Mouse (Mus musculus): ENCODE results near the gene Krtap13-1. TPM values are rescaled to one million over a fixed set of nuclear protein-coding genes. Genes with fewer than 3 reads are reported as not detected.
"Not testable (repeated sequence)": the region's sequence is repeated elsewhere in the genome, so short reads cannot be mapped to it uniquely, and the experiment has no call there.

Gene Krtap13-1
- total RNA-seq (2021) = not detected

DNA sequence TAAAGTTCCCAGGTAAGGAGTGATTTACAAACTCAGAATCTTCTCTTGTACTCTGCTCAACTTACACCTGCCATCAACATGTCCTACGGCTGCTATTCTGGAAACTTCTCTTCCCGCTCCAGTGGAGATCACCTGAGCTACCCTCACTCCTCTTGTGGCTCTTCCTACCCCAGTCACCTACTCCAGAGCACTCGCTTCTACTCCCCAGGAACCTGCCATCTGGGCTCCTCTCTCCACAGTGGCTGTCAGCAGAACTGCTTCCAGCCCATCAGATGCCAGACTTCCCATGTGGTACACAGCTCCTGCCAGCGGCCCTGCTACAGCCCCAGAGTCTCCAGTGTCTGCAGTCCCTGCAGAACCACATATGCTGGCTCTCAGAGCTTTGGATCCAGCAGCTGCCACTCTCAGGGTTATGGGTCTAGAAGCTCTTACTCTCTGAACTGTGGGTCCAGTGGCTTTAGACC is at the start of gene Krtap13-1:
Gene Krtap13-1 (plus strand): TSS at position 51 of the 464 bp plus-strand sequence.
- DNase-seq (ENCODE audit: low spot score in 2 of 2) = no peak
- intact Hi-C loops (cut with DNase I) = no loop called here

DNA sequence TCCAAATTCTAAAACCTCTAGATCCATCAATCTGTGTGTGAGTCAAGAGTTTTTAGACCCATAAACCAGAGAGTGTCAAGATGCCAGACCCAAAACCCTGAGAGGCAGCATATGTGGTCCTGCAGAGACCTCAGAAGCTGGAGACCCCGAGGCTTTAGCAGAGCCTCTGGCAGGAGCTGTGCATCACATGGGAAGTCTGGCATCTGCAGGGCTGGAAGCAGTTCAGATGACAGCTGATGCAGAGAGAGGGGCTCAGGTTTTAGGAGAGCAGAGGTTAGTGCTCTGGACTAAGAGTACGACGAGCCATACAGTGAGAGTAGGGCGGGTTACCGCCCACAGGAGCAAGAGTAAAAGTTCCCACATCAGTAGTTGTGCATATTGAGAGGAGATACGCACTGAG is 49.6 kb upstream of the Krtap13-1 start:
- intact Hi-C loops (cut with DNase I) = no loop called here
- DNase-seq (ENCODE audit: low spot score in 2 of 2) = no peak

DNA sequence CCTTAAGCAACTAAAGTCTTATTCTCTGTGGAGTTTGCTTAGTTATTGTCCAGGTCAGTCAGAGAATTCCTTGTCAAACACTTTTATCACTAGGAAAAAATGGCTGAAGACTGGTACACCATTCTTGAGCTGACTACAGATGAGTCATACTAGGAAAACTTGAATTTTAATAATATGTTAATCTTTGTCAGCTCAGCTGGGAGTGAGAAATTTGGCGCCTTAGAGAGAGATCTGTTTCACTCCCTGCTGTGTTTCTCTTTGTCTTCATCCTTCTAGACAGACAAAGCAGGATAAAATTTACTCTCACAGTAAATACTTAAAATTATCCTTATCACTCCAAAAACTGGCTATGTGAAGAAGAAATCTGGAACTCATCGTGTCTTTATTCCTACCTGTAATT is 47.4 kb upstream of the Krtap13-1 start:
- intact Hi-C loops (cut with DNase I) = no loop called here
- DNase-seq (ENCODE audit: low spot score in 2 of 2) = peak in 1 of 2 experiments; percentile 41

DNA sequence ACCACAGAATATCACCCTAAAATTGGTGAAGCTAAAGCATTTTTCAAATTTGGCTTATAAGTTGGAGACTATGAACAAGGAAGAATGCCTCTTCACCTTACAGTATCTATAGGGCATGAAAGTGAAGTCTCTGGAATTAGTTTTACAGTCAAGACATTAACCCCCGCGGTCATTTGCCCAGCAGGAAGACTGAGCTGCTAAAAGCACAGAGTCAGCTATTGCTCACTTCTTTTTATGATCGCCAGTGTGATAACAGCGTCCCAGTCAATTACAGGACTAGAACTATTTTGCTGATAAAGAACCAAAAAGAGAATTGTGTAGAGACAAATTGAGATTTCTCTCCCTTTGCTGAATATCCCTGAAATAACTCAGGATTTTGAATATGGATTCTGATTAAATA is 32.4 kb upstream of the Krtap13-1 start:
- no peak for DNase-seq (ENCODE audit: low spot score in 2 of 2)
- intact Hi-C loops (cut with DNase I) = no loop called here

DNA sequence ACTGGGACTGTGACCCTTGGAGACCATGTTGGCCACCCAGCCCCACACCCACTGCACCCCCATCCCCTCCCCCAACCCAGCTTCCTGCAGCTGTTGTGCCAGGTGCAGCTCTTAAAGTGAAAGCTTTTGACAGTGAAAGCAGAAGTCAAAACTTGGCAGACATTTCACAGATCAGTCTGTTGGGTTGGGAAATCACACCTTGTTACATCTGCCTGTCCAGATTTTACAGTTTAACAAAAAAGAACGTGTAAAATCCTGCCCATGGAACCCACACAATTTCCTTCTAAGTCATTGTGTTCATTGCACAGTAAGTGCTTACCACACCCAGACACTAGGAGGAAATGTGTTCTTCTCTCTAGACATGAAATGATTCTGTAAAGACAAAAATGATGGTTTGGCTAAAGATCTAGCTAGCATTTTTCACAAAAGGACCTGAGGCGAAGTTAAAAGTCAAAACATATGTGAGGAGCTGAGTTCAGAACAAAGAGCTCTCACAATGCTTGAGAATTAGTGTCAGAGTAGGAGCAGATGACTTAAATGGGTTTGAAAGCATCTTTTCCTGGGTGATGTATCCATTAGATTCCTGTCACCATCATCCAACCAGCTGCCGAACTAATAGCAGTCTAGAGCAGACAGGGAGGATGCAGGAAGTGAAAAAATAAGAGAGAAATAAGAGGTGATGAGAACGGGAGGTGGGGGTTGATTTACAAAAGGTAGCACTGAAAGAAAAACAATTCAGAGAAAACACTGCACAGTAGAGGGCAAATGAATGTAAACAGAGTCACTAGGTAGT is 27.4 kb upstream of the Krtap13-1 start:
- peak in 1 of 2 experiments; percentile 4 for DNase-seq (ENCODE audit: low spot score in 2 of 2)
- intact Hi-C loops (cut with DNase I) = no loop called here

DNA sequence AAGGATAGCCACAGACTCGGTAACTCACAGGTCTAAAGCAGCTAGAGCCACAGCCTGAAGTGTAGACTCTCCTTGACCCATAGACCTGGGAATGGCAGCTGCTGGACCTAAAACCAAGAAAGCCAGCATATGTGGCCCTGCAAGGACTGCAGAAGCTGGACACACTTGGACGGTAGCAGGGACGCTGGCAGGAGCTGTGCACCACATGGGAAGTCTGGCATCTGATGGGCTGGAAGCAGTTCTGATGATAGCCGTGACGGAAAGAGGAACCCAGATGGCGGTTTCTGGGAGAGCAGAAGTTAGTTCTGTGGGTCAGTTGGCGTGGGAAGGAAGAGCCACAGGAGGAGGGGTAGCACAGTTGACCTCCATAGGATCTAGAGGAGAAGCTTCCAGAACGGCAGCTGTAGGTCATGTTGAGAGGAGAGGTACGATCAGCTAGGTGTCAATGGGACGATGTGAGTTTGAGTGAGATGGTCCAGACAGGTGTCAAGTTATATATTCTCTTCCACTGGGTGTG is 21.1 kb upstream of the Krtap13-1 start, which contains the start of gene 2310061N02Rik:
Gene 2310061N02Rik (minus strand): TSS at position 467 of the 517 bp plus-strand sequence.
- no peak for DNase-seq (ENCODE audit: low spot score in 2 of 2)
- intact Hi-C loops (cut with DNase I) = no loop called here

DNA sequence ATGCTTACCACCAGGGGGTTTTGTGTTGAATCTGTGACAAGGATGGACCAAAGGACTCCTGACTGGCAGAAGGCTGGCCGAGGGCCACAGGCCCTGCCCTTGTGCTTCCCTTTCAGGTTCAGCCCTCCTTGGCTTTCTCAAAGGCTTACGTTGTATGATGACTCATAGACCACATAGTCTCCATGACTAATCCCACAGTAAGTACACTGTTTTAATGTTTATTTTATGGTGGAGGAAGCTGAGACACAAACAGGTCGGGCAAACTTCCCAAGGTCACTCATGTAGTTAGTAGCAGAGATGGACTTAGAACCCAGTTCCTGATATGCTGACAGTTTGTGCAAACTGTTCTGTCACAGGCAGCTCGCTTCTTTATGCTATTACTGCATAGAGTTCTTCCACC is 17.9 kb upstream of the Krtap13-1 start:
- DNase-seq (ENCODE audit: low spot score in 2 of 2) = no peak
- intact Hi-C loops (cut with DNase I) = no loop called here

DNA sequence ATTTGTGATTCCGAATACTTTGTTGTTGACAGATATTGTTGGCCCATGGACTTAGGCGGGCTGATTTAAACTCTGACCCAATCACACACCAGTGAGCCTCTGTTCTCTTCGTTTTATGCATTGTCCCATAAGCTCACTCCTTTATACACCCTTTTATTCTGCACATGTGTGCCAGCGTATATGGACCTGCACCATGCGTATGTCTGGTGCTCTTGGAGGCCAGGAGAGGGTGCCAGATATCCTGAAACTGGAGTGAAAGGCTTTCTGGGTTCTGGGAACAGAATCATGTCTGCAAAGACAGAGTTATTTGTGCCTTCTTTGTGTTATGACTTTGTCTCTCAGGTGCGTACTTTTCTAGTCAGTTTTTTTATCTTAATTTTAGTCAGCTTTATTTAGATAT is 17.4 kb upstream of the Krtap13-1 start:
- no peak for DNase-seq (ENCODE audit: low spot score in 2 of 2)
- intact Hi-C loops (cut with DNase I) = no loop called here

DNA sequence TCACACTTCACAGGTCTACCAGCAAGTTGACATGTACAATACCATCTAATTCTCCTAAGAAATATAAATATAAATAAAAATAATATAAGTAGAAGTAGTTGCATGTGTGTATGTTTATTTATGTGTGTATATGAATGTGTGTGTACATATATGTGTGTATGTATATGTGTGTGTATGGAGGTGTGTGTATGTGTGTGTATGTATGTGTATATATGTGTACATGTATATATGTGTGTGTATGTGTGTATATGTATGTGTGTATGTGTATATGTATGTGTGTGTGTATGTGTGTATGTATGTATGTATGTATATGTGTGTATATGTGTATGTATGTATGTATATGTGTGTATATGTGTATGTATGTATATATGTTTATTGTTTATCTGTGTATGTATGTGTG is 12.1 kb upstream of the Krtap13-1 start:
- intact Hi-C loops (cut with DNase I) = no loop called here
- no peak for DNase-seq (ENCODE audit: low spot score in 2 of 2)

DNA sequence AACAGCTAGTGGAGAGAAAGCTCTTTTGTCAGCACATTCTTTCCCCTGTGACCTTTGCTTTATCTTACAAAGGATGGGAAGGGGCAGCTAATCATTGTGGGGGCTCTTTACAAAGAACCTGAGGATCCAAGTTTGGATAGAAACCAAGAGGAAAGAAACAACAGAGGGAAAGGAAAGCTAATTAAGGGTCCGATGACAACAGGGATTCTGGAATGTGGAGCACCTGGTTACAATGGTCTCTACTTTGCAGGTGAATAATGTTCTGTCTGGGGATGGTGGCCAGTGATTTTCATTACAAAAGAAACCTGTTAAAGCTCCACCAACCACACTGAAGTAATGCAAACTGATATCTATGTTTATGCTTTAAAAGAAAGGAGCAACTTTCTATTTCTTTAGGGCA is 8.6 kb upstream of the Krtap13-1 start:
- no peak for DNase-seq (ENCODE audit: low spot score in 2 of 2)

DNA sequence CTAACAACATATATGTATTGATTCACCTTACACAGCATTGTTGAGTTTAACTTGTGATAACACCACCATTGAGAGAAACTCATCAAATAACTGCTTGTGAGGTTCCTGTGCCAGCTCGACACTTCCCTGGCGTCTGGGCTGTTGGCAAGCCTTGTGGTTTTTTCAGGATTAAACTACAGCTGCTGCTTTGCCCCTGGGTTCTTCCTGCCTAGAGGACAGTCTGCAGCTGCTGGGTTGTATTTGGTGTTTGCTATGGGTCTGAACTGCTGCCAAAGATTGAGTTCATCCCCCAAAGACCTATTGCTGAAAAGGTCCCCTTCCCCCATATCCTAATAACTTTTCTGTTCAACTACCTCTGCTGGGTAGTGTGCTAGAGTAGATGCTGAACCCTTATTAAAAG is 6.7 kb downstream of the Krtap13-1 start:
- intact Hi-C loops (cut with DNase I) = no loop called here
- no peak for DNase-seq (ENCODE audit: low spot score in 2 of 2)

More for the DNA sequence above, 8.6 kb upstream of the Krtap13-1 start:
- intact Hi-C loops (cut with DNase I) = no loop called here

DNA sequence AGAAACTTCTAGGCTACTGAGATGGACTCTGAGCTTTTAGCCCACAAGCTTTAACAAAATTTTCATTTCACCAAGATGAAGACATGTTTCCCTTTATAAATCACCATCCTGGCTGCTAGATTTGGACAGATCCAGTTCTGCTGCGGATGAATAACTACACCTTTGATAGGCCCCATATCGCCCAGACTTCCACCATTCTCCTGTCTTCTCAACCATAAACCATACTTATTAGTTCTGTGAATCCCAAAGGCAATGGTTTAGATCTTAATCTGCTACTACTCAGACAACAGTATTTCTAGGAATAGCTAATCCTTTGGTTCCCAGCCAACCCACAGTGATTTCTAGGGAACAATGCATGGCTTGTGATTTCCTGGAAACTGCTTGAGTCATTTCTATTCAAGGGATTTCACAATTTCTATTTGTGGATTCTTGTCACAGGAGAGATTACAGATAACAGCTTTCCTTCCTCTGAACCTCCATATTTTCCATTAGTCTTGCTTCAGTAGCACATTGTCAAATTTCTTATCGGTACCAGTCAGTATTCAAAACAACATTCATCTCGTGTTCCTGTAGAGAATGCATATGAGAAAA is 16.2 kb downstream of the Krtap13-1 start:
- DNase-seq (ENCODE audit: low spot score in 2 of 2) = no peak
- intact Hi-C loops (cut with DNase I) = no loop called here

DNA sequence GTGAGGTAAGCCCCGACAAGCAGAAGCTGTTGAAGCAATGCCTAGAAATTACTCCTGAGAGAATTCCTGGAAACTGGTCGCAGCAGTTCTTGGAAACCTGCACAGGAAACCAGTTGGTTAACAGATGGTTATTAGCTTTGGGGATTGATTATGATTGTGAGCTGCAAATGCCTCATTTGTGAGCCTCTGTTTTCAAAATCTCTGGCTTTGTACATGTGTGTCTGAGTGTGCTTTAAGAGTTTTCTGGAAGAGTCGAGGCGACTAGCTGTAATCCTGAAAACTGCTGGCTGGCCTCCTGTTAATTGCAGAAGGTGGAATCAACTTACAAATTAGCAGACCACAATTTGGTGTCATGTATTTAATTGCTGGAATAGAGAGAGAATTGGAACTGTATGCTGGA is 19.3 kb downstream of the Krtap13-1 start:
- no peak for DNase-seq (ENCODE audit: low spot score in 2 of 2)
- intact Hi-C loops (cut with DNase I) = no loop called here

DNA sequence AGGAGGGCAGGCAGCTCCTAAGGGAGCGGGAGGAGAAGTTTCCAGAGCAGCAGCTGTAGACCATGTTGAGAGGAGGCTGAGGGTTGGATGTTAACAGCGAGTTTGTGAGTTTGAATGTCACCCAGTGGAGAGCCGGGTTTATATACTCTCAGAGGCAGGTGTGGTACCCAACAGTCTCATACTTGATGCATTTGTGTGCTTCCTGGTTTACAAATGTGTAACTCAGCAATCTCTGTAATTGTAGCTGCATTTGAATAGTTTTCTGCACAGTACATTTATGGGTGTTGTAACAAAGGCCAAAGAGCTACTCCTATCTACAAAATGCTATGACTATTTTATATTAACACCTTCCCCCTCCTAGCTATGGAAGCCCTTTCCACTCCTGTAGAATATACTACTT is 22.9 kb downstream of the Krtap13-1 start, which contains the start of gene Krtap13:
Gene Krtap13 (minus strand): TSS at position 101 of the 400 bp plus-strand sequence.
- intact Hi-C loops (cut with DNase I); DNase-seq (ENCODE audit: low spot score in 2 of 2): not testable (repeated sequence)

DNA sequence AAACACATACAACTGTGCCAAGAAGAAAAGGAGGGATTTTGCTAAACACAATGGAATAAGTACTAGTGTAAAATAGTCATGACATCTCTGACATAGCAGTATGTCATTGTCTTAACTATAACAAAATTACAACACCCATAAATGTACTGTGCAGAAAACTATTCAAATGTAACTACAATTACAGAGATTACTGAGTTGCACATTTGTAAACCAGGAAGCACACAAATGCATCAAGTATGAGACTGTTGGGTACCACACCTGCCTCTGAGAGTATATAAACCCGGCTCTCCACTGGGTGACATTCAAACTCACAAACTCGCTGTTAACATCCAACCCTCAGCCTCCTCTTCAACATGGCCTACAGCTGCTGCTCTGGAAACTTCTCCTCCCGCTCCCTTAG is 29.9 kb downstream of the Krtap13-1 start, which contains the start of gene 2310034C09Rik:
Gene 2310034C09Rik (plus strand): TSS at position 301 of the 400 bp plus-strand sequence.
- intact Hi-C loops (cut with DNase I); DNase-seq (ENCODE audit: low spot score in 2 of 2): not testable (repeated sequence)

DNA sequence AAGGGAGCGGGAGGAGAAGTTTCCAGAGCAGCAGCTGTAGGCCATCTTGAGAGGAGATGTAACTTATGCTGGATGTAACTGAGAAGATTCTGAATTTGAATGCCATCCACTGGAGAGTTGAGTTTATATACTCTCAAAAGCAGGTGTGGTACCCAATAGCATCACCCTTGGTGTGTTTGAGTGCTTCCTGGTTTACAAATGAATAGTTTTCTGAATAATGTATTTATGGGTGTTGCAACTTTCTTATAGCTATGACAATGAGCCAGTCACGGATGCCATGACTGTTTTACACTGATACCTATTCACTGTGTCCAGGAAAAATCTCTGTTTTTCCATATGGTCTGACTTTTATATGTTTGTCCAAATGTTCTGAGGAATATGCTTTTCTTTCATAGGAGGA is 45.4 kb downstream of the Krtap13-1 start, which contains the start of gene 2310057N15Rik:
Gene 2310057N15Rik (minus strand): TSS at position 101 of the 400 bp plus-strand sequence.
- DNase-seq (ENCODE audit: low spot score in 2 of 2) = no peak
- intact Hi-C loops (cut with DNase I) = no loop called here

DNA sequence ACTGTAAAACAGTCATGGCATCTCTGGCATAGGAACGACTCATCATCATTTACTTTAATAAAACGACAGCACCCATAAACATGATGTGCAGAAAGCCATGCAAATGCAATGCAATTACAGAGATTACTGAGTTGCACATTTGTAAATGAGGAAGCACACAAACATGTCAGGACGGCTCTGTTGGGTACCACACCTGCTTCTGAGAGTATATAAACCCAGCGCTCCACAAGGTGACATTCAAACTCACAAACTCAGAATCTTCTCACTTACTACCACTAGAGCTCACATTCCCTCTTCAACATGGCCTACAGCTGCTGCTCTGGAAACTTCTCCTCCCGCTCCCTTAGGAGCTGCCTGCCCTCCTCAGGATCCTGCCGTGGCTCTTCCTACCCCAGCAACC is 48.9 kb downstream of the Krtap13-1 start, which contains the start of gene Gm5965:
Gene Gm5965 (plus strand): TSS at position 301 of the 400 bp plus-strand sequence.
- no peak for DNase-seq (ENCODE audit: low spot score in 2 of 2)
- intact Hi-C loops (cut with DNase I) = no loop called here
